Mouse (Mus musculus): ENCODE data around the gene Hey2.

DNA sequence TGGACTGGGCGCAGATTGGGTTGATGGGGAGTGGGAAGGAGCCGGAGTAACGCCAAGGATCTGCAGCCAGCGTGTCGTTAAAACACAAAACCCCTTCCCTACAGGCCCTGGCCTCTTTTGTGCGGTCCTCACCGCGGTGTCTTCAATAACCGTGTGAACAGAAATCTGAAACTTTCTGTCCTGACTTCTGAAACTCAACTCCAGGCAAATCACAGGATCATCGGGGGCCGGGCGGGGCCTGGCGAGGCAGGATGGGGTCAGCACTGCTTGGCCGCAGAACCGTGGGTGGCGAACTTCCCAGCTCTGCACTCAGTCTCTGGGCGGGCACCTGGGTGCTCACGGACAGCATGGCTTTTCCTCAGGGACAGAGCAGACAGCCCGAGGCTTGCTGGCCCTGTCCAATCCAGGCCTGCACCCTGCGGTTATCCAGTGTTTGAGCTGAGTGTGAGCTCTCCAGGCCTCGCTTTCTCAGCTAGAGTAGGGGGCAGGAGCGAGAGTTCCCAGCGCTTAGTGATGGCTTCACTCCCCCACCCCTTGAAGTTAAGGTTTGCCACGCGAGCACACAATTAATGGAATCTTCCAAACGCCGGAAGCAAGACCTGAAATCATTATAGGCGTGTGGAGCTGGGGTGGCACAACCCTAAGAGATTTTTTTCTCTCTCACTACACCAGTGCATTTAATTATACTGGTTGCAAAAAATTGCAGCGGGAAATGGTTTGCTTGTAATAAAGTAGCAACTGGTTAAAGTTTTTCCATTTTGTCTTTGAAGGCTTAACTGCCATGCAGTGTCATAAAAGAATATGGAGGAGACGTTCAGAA lies 1.8 kb upstream of the Hey2 start:
- TF ChIP-seq ZC3H11A (IDR thresholded peaks at IDR 0.05; ENCODE audit: borderline replicate concordance, low read depth, low read length) (no peak), MAFK (IDR thresholded peaks at IDR 0.05; ENCODE audit: insufficient read depth, low read depth, low read length) (no peak), CHD2 (IDR thresholded peaks at IDR 0.05; ENCODE audit: low read depth, low read length) (no peak), HCFC1 (IDR thresholded peaks at IDR 0.05; ENCODE audit: borderline replicate concordance, insufficient read depth, low read length) (no peak)
